Mouse (Mus musculus) retina, postnatal 7 days (tissue): ENCODE measurements around the gene Zranb3.
"Not testable (repeated sequence)": the region's sequence is repeated elsewhere in the genome, so short reads cannot be mapped to it uniquely, and the experiment has no call there.

Experiments used
- DNase-seq: peaks from one replicate; pipeline ENCODE4 v3.0.0-alpha.2; 2012; ENCODE audit warnings: low read depth, low spot score

Zranb3 gene

DNA sequence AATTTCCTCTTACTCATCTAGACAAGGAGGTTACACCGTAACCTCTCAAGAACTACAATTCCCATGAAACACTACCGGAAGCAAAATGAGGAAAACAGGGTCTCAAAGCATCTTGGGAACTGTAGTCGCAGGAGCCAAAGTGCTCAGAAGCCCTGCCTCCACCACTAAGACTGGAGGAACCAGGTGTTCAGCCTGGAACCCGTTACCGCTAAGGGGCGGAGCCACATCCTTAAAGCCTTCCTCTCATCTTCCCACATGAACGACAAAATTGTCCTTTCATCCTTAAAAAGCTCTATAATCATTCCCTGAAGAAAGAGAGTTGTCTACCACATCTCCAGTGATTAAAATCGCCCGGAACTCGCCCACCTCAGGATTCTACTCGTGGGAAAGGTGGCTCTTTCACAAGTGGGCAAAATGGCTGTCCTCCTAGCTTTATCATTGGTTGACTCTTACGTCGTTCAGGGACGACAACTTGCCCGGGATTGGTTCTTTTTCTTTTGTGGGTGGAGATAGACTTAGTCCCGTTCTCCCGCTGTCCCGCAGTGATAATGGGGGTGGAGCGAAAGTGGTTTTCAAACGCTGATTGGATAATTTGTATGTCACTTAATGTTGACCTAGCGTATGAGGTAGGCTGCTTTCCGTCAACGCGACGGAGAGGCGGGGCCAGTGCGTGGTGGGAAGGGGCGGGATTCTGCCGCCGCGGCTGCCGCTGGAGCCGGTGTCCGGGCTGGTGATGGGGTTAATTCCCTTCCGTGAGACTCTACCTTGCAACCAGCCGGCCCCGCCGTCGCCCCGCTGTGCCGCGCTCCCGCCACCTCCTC lies at the start of gene Zranb3, which contains the start of gene R3hdm1:
TSS of gene Zranb3 (minus strand) at position 407 of the 821 bp plus-strand sequence.
TSS of gene R3hdm1 (plus strand) at position 661 of the 821 bp plus-strand sequence.
- DNase-seq: peak; percentile 99

DNA sequence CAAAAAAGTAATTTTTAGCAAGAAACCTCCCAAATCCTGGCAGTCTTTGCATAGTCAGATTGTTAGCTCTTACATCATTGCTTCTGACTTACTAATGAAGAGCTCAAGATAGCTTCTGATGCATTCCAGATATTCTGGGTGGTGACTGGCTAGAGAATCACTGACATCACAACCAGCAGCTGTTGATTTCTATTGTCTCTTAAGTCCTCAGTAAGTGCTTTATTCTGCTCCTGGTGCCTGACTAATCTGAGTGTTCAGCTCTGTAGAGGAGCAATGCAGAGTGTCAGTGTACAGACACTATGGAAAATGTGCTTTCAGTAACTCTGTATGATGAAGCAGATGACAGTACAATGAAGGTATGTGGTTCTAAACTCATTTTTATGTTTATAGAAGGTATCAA lies 38.9 kb upstream of the Zranb3 start:
- DNase-seq: no peak

DNA sequence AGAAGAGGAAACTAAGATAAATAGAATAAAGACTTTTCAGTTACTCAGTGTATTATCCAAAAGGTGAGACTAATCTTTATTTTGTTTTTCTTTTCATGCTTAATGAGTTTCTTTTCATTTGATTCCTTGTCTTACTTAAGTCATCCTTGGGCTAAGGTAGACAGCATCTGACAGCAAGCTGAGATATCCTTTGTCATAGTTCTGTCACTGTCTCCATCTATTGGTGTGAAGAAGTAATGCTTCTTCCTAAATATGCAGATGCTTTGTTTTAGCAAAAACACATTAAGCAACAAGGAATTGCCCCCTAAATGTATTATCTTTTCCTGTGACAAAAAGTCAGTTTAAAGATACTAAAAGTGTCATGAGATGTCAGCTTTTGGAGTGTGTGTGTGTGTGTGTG lies 38.2 kb upstream of the Zranb3 start:
- DNase-seq: no peak

DNA sequence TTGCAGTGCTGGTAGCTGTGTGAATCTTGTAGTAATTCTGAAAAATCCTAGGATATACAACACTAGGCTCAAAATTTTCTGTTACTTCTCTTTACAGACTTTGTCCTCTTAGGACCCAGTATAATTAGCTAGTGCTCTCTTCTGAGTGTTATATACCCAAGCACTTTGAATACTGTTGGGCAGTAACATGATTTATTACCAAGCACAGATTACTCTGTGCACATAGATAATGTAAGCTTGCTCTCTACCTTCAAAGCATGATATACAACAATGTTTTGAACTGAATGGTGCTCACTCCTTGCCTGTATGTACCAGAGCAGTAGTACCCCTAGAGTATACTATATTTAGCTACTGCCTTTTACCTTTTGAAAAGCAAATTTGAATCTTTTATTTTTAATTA lies 33.4 kb upstream of the Zranb3 start:
- not testable (repeated sequence) for DNase-seq

DNA sequence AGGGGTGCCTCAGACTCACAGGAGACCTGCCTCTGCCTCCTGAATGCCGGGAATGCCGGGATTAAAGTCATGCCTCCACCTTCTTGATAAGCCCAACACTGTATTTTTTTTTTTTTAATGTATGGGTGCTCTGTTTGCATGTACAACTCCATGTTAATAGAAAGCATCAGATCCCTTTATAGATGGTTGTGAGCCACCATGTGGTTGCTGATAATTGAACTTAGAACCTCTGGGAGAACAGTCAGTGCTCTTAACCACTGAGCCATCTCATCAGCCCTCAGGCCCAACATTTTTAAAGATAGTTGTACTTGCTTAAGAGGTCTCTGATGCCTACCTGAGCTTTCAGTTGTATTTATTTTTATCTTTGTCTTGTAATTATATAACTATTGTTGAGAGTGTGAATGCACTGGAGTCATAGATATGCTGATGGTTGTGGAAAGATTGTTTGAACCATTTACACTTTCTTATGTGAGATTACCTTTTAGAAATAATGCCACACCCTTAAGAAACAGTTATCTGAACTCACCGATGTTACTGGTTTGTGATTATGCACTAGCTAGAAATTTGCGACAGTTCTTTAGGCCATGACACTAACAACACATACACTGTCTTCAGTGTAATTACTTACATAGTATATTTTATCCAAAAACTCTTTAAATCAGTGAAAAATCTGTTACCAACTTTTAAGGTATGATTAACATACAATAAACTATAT lies 18.2 kb upstream of the Zranb3 start:
- no peak for DNase-seq

DNA sequence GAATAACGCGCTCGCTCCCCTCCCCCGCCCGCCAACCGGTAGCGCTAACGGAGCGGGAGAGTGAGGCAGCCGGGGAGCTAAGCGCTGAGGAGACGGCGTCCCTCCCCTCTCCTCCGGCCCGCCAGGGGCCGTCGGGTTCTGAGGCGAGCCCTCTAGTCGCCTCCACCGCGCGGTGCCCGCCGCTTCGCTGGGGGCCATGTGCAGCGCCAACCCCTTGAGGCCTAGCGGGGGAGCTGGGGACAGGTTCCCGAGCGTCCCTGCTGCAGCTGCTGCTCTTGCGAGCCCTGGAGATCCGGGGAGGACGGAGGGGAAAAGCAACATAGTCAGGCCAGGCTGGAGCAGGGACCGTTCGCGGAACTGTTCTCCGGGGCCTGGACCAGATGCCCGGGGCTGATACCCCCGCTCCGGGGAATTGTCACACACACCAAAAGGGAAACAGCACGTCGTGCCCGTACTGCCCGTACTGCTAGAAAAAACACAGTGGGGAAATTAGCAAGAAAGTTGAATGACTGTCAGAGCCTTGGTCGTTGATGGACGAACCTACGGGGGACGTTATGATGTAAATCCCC lies 757 bp upstream of the Zranb3 start:
- DNase-seq: no peak

DNA sequence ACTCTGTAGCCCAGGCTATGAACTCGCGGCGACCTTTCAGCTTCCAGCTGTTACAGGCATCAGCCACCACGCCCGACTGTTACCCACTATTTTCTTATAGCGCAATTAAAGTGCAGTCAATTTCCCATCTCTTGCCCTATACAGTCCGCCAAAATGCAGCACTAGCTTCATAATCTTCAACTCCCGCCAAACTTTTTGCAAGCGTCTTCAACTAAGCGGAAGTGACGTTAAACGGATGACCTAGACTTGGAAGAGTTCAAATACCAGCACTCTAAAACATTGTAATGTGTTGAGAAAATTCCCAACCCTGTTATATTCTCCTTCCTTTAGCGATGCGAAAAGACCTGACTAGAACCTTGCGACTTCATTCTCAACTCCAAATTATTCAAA lies 601 bp downstream of the Zranb3 start:
- DNase-seq: no peak

DNA sequence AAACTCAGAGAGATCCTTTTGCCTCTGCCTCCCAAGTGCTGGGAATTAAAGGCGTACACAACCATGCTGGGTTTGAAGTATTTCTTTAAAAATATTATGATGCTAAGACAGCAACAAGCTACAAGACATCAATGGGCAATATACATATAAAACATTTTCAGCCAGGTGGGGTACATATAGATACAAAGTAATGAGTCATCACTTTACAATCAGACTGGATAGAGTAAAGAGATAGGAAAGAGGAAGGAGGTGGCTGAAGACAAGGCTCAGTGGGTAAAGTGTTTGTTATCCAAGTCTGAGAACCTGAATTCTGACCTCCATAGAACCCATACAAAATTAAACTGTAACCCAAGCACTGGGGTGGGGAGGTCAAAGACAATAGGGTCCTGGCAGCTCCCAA lies 4.5 kb downstream of the Zranb3 start:
- DNase-seq: no peak

DNA sequence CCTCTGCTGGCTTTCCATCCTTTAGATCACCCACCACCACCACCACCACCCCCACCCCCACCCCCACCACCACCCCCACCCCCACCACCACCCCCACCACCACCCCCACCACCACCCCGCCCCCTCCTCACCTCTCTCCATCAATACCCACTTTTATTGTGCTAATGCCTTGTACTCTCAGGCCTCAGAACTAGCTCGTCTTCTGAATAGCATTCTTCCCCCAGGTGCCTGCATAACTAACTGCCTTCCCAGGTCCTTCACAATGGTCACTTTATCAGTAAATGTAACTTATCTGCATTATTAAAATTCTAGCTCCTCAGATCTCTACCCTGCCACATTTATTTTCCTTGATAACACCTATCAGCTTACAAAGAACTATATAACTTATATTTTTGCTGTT lies 8.2 kb downstream of the Zranb3 start:
- no peak for DNase-seq

DNA sequence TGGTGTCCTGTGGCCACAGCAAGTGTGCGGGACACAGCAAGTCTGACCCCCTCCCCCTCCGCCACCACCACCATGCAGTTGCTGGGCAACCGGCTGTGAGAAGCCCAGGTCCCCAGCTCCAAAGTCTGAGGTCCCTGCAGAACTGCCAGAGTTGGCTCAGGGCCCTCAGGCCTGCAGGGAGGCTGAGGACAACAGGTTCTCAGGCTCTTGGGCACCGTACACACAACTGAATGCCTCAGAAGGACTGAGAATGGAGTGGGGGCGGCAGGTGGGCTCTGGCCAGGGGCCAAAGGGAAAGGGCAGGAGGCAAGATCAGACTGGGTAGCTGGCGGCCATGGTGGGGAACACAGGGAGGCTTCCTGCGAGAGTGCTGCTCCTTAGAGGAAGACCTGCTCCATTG lies 20.0 kb downstream of the Zranb3 start:
- DNase-seq: no peak

DNA sequence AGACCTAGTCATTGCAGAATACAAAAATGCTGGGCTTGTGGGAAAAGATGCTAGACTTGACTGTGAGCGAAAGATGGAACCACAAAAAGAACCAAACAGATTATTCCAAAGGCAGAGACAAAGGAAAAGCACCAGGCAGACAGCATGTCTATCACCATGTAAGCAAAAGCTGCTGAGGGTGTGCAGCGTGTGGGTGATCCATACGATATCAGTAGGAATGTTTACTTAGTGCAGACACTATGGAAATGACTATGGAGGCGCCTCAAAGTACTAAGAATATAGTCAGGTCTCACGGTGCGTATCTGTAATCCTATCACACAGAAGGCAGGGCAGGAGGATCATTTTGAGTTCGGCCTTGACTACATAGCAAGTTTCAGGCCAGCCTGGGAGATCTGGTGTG lies 21.0 kb downstream of the Zranb3 start:
- no peak for DNase-seq

DNA sequence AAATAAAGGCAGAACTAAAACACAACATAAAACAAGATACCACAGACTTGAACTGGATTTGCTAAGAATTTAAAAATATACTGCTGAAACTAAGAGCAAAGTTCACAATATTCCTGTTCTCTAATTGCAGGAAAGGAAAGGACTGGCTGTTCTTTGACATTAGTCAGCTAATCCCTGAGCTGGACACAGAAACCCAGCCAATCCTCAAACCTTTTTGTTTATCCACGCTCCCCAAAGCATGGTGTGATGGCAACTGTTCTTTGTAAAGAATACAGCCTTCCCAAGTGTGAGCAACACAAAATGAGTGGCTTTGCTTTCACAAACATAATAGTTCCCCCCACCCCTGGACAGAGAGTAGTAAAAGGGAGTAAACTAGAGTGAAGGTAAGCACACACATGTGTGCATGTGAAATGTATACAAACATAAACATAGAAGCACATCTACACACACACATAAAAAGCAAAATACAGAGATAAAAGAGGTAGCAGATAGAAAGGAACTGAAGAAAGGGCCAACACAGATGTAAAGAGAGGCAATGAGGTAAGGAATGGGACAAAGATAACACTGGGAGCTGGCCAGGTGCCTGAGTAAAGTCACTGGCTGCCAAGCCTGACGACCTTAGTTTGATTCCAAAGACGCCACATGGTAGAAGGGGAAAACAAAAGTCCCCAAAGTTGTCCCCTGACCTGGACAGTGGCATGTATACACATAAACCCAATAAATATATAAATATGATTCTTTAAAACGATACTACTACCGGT lies 21.7 kb downstream of the Zranb3 start:
- DNase-seq: no peak

DNA sequence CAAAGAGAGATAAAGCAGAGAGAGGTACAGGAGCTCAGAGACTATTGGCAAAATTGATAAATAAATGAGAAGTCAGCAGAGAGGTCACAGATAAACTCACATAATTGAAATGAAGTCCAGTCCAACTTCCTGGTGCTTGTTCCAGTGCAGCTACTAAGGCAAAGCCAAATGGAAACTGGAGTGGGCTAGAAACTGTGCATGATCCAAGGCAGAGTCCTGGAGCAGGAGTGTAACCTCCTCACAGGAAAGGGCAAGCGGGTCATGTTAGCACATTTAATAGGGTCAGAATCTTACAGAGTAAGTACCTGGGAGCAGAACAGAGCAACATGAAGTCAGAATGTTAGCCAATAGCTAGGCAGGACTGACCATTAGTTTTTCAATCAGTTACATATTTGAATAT lies 24.2 kb downstream of the Zranb3 start:
- no peak for DNase-seq

DNA sequence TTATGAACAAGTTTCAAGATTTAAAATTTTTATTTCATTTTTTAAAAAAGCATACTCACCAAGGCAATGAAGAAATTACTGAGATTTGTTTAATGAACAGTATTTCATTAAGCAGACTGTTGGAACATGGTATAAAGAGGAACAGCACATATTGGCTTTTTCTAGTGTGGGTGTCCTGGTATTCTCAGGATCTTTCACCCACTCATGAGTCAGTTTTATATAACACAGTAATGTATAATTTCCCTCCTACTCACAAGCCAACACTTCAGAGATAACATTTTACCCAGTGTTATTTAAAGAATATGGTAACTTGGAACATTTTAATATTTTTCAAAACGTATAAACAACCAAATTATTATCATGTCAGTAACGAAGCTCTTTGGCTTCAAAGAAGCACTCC lies 25.1 kb downstream of the Zranb3 start:
- DNase-seq: no peak

DNA sequence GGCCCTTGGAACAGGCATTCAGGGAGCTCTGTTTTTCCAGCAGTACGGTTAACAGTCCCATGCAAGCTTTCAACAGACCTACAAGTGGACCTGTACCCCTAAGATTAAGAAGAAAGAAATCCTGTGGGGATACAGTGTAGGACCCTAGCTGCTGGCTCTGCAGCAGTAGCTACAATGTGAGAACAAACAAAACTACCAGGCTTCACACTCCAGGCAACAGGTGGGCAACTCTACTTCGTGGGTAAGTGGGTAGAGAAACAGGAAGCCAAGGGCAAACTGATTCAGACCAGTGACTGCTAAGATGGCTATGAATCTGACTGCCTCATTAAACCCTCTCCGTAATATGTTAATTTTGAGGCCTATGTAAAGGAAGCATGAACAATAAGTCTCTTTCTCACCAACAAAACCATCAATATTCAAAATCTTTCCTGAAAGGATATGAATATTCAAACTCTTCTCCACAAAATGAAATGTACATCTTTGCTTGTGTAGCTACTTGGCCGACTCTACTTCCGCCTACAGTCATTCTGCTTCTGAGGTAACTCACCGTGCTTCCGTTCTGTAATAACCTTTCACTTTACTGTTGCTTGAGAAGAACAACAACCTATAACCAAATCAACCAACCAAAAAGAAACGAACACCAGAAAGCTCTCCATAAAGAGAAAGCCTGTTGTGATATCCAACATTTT lies 25.9 kb downstream of the Zranb3 start:
- no peak for DNase-seq

DNA sequence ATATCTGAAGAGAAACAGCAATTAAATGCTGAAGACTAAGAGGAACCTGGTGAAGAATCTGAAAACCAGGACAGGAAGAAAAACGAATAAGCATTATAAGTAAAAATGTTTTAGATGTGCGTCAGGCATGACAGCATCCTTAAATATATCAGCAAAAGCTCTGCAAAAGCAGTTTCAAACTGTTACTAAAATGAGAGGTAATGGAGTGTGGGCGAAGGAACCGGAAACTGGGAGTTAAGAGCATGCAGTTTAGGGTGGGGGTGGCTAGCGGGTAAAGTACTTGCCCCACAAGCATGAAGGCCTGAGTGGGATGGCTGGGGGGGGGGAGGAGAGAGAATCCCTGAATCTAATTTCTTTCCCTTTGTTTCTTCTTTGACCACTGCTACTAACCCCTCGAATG lies 29.8 kb downstream of the Zranb3 start:
- DNase-seq: no peak

DNA sequence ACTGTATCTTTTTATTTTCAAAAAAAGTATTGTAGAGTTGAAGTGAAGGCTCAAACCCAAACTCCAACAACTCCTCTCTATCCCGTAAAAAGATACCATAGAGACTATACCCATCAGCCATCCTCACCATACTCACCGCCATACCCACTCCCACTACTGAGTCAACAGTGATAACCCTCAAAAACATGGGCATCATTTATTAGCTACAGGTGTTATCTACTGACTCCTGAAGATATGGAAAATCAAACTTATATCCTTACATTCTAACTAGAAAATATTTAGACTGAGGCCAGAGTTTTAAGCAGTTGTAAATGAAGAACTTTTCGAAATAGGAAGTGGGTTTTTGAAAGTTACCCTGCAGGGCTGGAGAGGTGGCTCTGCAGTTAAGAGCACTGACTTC lies 32.8 kb downstream of the Zranb3 start:
- DNase-seq: no peak

DNA sequence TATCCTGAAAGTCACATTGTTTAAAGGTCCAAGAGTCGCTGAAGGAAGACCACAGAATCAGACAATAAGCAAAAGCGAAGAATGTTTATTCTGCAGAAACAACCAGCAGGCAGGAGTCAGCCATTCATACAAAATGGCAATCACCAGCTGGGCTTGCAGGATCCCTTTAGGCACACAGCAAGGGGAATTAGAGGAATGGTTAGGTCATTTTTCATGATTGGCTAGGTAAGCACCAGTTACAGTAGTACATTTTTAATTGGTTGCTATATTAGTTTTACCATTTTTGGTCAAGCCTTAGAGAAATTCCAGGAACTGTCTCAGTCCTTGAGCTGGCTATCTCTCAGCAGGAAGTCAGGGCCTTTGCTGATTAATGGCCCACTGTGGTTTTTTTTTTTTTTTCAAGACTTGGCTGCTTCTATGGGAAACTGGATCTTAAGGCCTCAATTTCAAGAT lies 33.9 kb downstream of the Zranb3 start:
- no peak for DNase-seq

DNA sequence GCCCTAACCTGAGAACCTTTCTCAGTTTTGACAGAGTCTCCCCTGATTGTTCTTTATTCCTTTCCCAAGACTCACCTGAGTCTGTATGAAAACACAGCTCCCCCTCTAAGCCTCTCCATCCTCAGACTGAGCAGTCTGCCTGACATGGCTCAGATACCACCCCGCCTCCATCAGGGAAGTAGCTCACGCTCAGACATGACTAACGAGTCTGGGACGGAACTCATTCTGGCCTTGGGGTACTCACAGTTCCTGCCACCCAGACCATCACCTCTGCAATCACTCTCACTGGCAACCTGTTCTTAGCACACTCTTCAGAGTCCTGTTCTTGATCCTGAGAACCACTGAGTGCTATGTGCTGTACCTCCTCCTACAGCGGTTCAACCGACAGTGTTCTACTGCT lies 38.1 kb downstream of the Zranb3 start:
- DNase-seq: no peak

DNA sequence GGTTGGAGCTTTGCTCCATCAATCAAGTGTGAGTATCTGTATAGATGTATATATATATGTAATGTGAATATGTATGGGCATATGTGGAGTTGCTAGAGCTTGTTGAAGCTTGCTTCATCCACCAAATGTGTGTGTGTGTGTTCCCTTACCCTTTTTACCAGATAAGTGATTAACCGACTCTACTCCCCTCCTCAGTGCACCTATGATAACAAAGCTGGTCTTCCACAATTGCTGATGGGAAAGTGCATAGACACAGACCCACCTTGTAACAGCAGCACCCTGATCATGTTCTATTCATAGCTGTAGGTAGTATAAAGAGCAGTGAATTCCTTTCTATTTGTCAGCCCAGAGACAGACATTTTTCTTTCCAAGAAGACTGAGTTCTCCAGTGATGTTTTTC lies 40.7 kb downstream of the Zranb3 start:
- no peak for DNase-seq

DNA sequence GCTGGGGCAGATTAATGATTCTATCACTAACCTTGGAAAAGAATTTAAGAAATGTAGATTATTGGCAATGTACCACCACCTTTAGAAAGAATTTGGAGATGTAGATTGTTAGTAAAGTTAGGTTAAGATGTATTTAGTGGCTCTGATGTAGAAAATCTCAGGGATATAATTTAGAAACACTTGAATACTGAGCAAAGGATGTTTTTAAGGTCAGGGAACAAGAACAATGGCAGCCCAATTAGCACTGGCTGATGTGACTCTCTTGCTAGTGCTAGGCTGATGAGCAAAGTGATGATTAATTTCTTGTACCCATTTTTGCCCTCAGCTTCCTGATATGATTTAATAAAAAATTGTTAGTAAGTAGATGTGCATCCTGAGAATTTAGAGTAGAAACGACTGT lies 41.4 kb downstream of the Zranb3 start:
- no peak for DNase-seq
